ENCODE assay signal across 12 mouse cellular contexts in genomic region chr14:29273890-29274289, GRCm38 (mm10).
"Had no signal": no experiment of that assay in that cellular context is flagged by ENCODE, and none has a peak within 500 bp of the region (broad histone marks: within the 10 kb centered on the region; RNA-seq: fewer than 3 reads in every experiment).

No protein-coding gene starts in this region.

- DNase-seq: cerebellum, postnatal 25 days; cerebellum, postnatal 36 days; embryo, embryonic 11 days; forebrain, postnatal 0 days; gastrocnemius, adult 2 months; gastrocnemius, postnatal 10 days; gastrocnemius, postnatal 14 days; gastrocnemius, postnatal 25 days; gastrocnemius, postnatal 36 days; heart, adult 11 months; heart, adult 18-20 months; heart, adult 2 months had no signal
